9 mouse cellular contexts compared by ENCODE assay signal in the genomic region with DNA sequence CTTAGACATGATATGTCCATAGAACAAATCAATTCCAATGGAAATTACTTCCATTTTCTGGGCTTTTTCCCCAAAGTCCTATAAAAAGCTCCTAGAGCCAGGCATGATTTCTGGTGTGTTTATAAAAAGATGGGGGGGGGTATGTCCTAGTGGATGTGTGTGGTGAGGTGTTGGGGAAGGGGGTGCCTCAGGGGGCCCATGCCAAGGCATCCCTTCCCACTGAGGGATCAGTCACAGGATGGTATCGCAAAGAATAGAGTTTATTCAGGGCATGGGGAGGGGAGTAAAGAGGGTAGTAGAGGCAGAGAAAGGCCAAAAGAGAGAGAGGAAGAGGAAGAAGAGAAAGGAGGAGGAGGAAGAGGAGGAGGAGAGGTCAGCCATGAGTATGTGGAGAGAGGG. TPM values are rescaled to one million over a fixed set of nuclear protein-coding genes. Genes with fewer than 3 reads are reported as not detected.
A peak's percentile ranks its signal among the peaks of the same experiment; 100 is the strongest.
DNase-seq lines count a peak whose midpoint lies in the region; ATAC-seq and TF ChIP-seq lines count a peak whose summit lies in the region.
"Had no signal": no experiment of that assay in that cellular context is flagged by ENCODE, and none has a peak within 500 bp of the region (broad histone marks: within the 10 kb centered on the region; RNA-seq: fewer than 3 reads in every experiment).

No protein-coding gene starts in this region.

- no peaks in the 10 kb centered on the region for H3K9me3 ChIP-seq in forebrain, embryonic 14.5 days (replicated peaks; ENCODE audit: control insufficient read depth, low read length)
- no peaks in the 10 kb centered on the region for H3K9me3 ChIP-seq in forebrain, embryonic 12.5 days
- no peaks in the 10 kb centered on the region for H3K9me3 ChIP-seq in neural tube, embryonic 14.5 days (ENCODE audit: control insufficient read depth, low read length)
- H3K9me3 ChIP-seq in neural tube, embryonic 15.5 days (replicated peaks): no peaks in the 10 kb centered on the region
- no peaks in the 10 kb centered on the region for H3K9me3 ChIP-seq in hindbrain, postnatal 0 days (ENCODE audit: low read length)
- H3K9me3 ChIP-seq: liver, embryonic 15.5 days had no signal

- H3K9ac ChIP-seq in forebrain, embryonic 14.5 days (ENCODE audit: low read length): no peak overlapping the region
- no peak overlapping the region for H3K9ac ChIP-seq in forebrain, embryonic 12.5 days
- H3K9ac ChIP-seq in neural tube, embryonic 14.5 days (replicated peaks; ENCODE audit: low read depth, low read length): no peak overlapping the region
- no peak overlapping the region for H3K9ac ChIP-seq in neural tube, embryonic 15.5 days (replicated peaks)
- H3K9ac ChIP-seq in hindbrain, postnatal 0 days (replicated peaks; ENCODE audit: low read length): no peak overlapping the region
- H3K9ac ChIP-seq: liver, embryonic 15.5 days had no signal

- no peaks in the 10 kb centered on the region for H3K36me3 ChIP-seq in forebrain, embryonic 14.5 days (ENCODE audit: control insufficient read depth, insufficient read depth, low read length)
- H3K36me3 ChIP-seq in forebrain, embryonic 12.5 days (replicated peaks): no peaks in the 10 kb centered on the region
- no peaks in the 10 kb centered on the region for H3K36me3 ChIP-seq in neural tube, embryonic 14.5 days (ENCODE audit: control insufficient read depth, insufficient read depth, low read length)
- no peaks in the 10 kb centered on the region for H3K36me3 ChIP-seq in neural tube, embryonic 15.5 days
- H3K36me3 ChIP-seq in hindbrain, postnatal 0 days (ENCODE audit: insufficient read depth, low read length): no peaks in the 10 kb centered on the region
- H3K36me3 ChIP-seq: liver, embryonic 15.5 days had no signal

- H3K27me3 ChIP-seq in forebrain, embryonic 14.5 days (replicated peaks; ENCODE audit: control insufficient read depth, insufficient read depth, low read length): no peaks in the 10 kb centered on the region
- H3K27me3 ChIP-seq in forebrain, embryonic 12.5 days: no peaks in the 10 kb centered on the region
- no peaks in the 10 kb centered on the region for H3K27me3 ChIP-seq in neural tube, embryonic 14.5 days (ENCODE audit: control insufficient read depth, insufficient read depth, low read length)
- H3K27me3 ChIP-seq in neural tube, embryonic 15.5 days (replicated peaks): no peaks in the 10 kb centered on the region
- 0 out of 2 replicates have a peak, but pooled peaks cover 4% of the 10 kb centered on the region for H3K27me3 ChIP-seq in hindbrain, postnatal 0 days (ENCODE audit: insufficient read depth, low read length)

- 0 out of 2 replicates have a peak, but pooled peaks cover 2% of the 10 kb centered on the region for H3K4me1 ChIP-seq in forebrain, embryonic 14.5 days (ENCODE audit: control insufficient read depth, insufficient read depth, low read length)
- H3K4me1 ChIP-seq in forebrain, embryonic 12.5 days: peaks cover 12% of the 10 kb centered on the region
- H3K4me1 ChIP-seq in neural tube, embryonic 14.5 days (ENCODE audit: control insufficient read depth, insufficient read depth, low read length): no peaks in the 10 kb centered on the region
- peaks cover 13% of the 10 kb centered on the region for H3K4me1 ChIP-seq in neural tube, embryonic 15.5 days
- no peaks in the 10 kb centered on the region for H3K4me1 ChIP-seq in hindbrain, postnatal 0 days (ENCODE audit: insufficient read depth, low read length)

- no peak overlapping the region for H3K4me2 ChIP-seq in forebrain, embryonic 14.5 days (ENCODE audit: low read length)
- H3K4me2 ChIP-seq in forebrain, embryonic 12.5 days: no peak overlapping the region
- no peak overlapping the region for H3K4me2 ChIP-seq in neural tube, embryonic 14.5 days (ENCODE audit: low read depth, low read length)
- no peak overlapping the region for H3K4me2 ChIP-seq in neural tube, embryonic 15.5 days
- H3K4me2 ChIP-seq in hindbrain, postnatal 0 days (ENCODE audit: low read depth, low read length): peak overlapping the region; percentile 48; the same call in 1 of the 2 replicates

- no peak for TF ChIP-seq CTCF in hindbrain, postnatal 0 days (IDR thresholded peaks at IDR 0.05; ENCODE audit: low read depth)

- no peak overlapping the region for H3K27ac ChIP-seq in forebrain, embryonic 14.5 days (ENCODE audit: low read depth, low read length)
- no peak overlapping the region for H3K27ac ChIP-seq in forebrain, embryonic 12.5 days
- H3K27ac ChIP-seq in neural tube, embryonic 14.5 days (ENCODE audit: low read depth, low read length): no peak overlapping the region
- H3K27ac ChIP-seq in neural tube, embryonic 15.5 days (replicated peaks): no peak overlapping the region
- H3K27ac ChIP-seq in hindbrain, postnatal 0 days: no peak overlapping the region
- H3K27ac ChIP-seq: liver, embryonic 15.5 days had no signal

- no peak overlapping the region for H3K4me3 ChIP-seq in forebrain, embryonic 14.5 days (ENCODE audit: low read depth, low read length)
- no peak overlapping the region for H3K4me3 ChIP-seq in forebrain, embryonic 12.5 days (replicated peaks)
- H3K4me3 ChIP-seq in neural tube, embryonic 14.5 days (ENCODE audit: low read depth, low read length): no peak overlapping the region
- H3K4me3 ChIP-seq in neural tube, embryonic 15.5 days (replicated peaks): no peak overlapping the region
- H3K4me3 ChIP-seq in hindbrain, postnatal 0 days (ENCODE audit: low read length): no peak overlapping the region
- H3K4me3 ChIP-seq: erythroblast, embryonic 14.5 days had no signal

- peak; percentile 13; the same call in 1 of the 2 replicates for ATAC-seq in forebrain, embryonic 14.5 days
- no peak for ATAC-seq in forebrain, embryonic 12.5 days (ENCODE audit: low FRiP score)
- peak; percentile 47; the same call in 1 of the 2 replicates for ATAC-seq in neural tube, embryonic 14.5 days (ENCODE audit: low read depth)
- no peak for ATAC-seq in neural tube, embryonic 15.5 days (ENCODE audit: low FRiP score)
- ATAC-seq in hindbrain, postnatal 0 days: peak; percentile 30

- 15% methylated on average over 1 of the region's 1 CpGs for WGBS in forebrain, embryonic 14.5 days
- WGBS in forebrain, embryonic 12.5 days: 60% methylated on average over 1 of the region's 1 CpGs
- 46% methylated on average over 1 of the region's 1 CpGs for WGBS in neural tube, embryonic 14.5 days
- WGBS in neural tube, embryonic 15.5 days: 26% methylated on average over 1 of the region's 1 CpGs
- WGBS in hindbrain, postnatal 0 days: 50% methylated on average over 1 of the region's 1 CpGs

- no peak for DNase-seq in forebrain, embryonic 14.5 days (ENCODE audit: low spot score)
- no peak for DNase-seq in hindbrain, postnatal 0 days (ENCODE audit: low spot score)
- DNase-seq in testis, postnatal 10 days (ENCODE audit: low spot score): no peak
- no peak for DNase-seq in right cerebral cortex, postnatal 14 days

RNA-seq across cellular contexts. Expression of a gene that starts 14.5 kb away (rescaled TPM):
- polyA plus RNA-seq in forebrain, embryonic 14.5 days (2014; fragmentation: Nextera tagmentation; extraction: Ambion mirVana): 2.5 and 2.6 TPM in 2 replicates
- 2.8 and 5.1 TPM in 2 replicates for polyA plus RNA-seq in forebrain, embryonic 12.5 days (2016; fragmentation: Nextera tagmentation; extraction: Ambion mirVana)
- polyA plus RNA-seq in neural tube, embryonic 14.5 days (2014; fragmentation: Nextera tagmentation; extraction: Ambion mirVana): 3.2 and 4.5 TPM in 2 replicates
- 3.2 and 3.4 TPM in 2 replicates for polyA plus RNA-seq in neural tube, embryonic 15.5 days (2015; fragmentation: Nextera tagmentation; extraction: Ambion mirVana)
- 7.1 and 9.0 TPM in 2 replicates for total RNA-seq in hindbrain, postnatal 0 days (2014; rRNA removed)
- 1.7 and 2.2 TPM in 2 replicates for polyA plus RNA-seq in hindbrain, postnatal 0 days (2015; fragmentation: Nextera tagmentation; extraction: Ambion mirVana)

RNA-seq across cellular contexts. Expression of a gene that starts 37.8 kb away (rescaled TPM):
- 9.4 and 10.7 TPM in 2 replicates for polyA plus RNA-seq in forebrain, embryonic 14.5 days (2014; fragmentation: Nextera tagmentation; extraction: Ambion mirVana)
- polyA plus RNA-seq in forebrain, embryonic 12.5 days (2016; fragmentation: Nextera tagmentation; extraction: Ambion mirVana): 14.8 and 15.9 TPM in 2 replicates
- 12.4 and 15.7 TPM in 2 replicates for polyA plus RNA-seq in neural tube, embryonic 14.5 days (2014; fragmentation: Nextera tagmentation; extraction: Ambion mirVana)
- polyA plus RNA-seq in neural tube, embryonic 15.5 days (2015; fragmentation: Nextera tagmentation; extraction: Ambion mirVana): 11.6 and 13.3 TPM in 2 replicates
- total RNA-seq in hindbrain, postnatal 0 days (2014; rRNA removed): 18.3 and 25.6 TPM in 2 replicates
- 7.6 and 8.2 TPM in 2 replicates for polyA plus RNA-seq in hindbrain, postnatal 0 days (2015; fragmentation: Nextera tagmentation; extraction: Ambion mirVana)

Comparison
In these comparisons a context has a peak if more than half of its experiments do, and no peak if none do; other contexts are left out.
1. ATAC-seq: peak in forebrain, embryonic 14.5 days (single experiment), neural tube, embryonic 14.5 days (single experiment) and hindbrain, postnatal 0 days (single experiment); none in forebrain, embryonic 12.5 days (single experiment) and neural tube, embryonic 15.5 days (single experiment).